Mouse (Mus musculus) liver, adult 10 weeks (tissue): ENCODE data around the gene Vmn2r117. TPM values are rescaled to one million over a fixed set of nuclear protein-coding genes. Genes with fewer than 3 reads are reported as not detected.

ENCODE experiments used
- polyA plus RNA-seq: library from polyadenylated mRNA; stranded (reverse); fragments of 350-450 nt; fragmentation: Illumina TruSeq; extraction: RNeasy Lipid Tissue Mini Kit (QIAGEN cat#74804); gene quantifications from one replicate; pipeline ENCODE4 v1.2.3, GENCODE M21; 2014; ENCODE audit warnings: low read depth, low replicate concordance

Vmn2r117 gene
- polyA plus RNA-seq = not detected

DNA sequence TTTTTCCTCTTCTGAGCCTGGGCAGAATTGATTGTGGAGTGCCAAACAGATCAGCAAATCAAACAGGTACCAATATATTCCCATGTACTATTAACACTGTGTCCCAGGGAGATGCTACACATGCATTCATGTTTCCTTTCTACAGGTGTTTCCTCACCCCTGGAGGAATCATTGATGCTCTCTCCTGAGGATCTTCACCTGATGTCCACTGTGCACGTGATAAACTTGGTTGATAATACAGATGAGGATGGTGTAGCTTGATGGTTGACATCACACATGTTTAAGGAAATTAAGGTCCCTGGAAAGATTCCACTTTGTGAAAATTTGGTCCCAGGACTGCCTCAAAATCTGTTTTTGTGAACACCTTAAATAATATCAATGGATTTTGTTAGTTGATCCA is at the start of gene Vmn2r117:
TSS of gene Vmn2r117 (minus strand) at position 101 of the 400 bp plus-strand sequence.

Other genes starting within 250 kb of the Vmn2r117 start
- not detected for gene Vmn2r114, start 167.2 kb downstream of the Vmn2r117 start, polyA plus RNA-seq
- gene Vmn2r115, start 136.0 kb downstream of the Vmn2r117 start, polyA plus RNA-seq = not detected
- gene Vmn2r116, start 95.1 kb downstream of the Vmn2r117 start, polyA plus RNA-seq = not detected
- 0.45 TPM for gene Zfp213, start 84.5 kb upstream of the Vmn2r117 start, polyA plus RNA-seq
- not detected for gene Zfp13, start 119.8 kb upstream of the Vmn2r117 start, polyA plus RNA-seq
- not detected for gene Zscan10, start 121.2 kb upstream of the Vmn2r117 start, polyA plus RNA-seq
- gene Mmp25, start 165.6 kb upstream of the Vmn2r117 start, polyA plus RNA-seq = not detected
- not detected for gene Bicdl2, start 180.8 kb upstream of the Vmn2r117 start, polyA plus RNA-seq
- gene Hcfc1r1, start 193.9 kb upstream of the Vmn2r117 start, polyA plus RNA-seq = 6.7 TPM
- 0.82 TPM for gene Thoc6, start 194.2 kb upstream of the Vmn2r117 start, polyA plus RNA-seq
- 0.85 TPM for gene Tnfrsf12a, start 197.8 kb upstream of the Vmn2r117 start, polyA plus RNA-seq
- gene Cldn6, start 199.6 kb upstream of the Vmn2r117 start, polyA plus RNA-seq = not detected
- not detected for gene Cldn9, start 204.3 kb upstream of the Vmn2r117 start, polyA plus RNA-seq
- gene 1520401A03Rik, start 243.1 kb upstream of the Vmn2r117 start, polyA plus RNA-seq = not detected
- 0.19 TPM for gene Pkmyt1, start 246.6 kb upstream of the Vmn2r117 start, polyA plus RNA-seq